ENCODE assay signal across 8 mouse cellular contexts in the genomic region with DNA sequence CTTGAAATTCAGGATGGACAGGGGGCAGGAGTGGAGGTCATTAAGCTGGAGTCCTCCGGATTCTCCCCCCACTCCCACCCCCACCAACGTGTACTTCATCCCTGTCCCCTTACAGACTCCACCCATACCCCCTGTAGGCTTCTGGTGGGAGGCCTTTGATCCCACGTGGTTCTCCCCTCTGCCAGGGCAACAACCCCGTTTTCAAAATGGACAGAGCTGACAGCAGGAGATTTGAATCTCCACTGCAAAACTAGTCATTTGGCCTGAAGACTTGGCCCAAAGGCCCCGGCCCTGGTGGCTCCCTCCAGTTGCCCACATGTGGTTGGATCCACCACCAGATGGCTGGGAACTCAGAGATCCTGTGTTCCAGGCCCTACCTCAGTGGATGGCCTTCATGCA. TPM values are rescaled to one million over a fixed set of nuclear protein-coding genes. Genes with fewer than 3 reads are reported as not detected.
DNase-seq lines count a peak whose midpoint lies in the region; ATAC-seq and TF ChIP-seq lines count a peak whose summit lies in the region.

No protein-coding gene starts in this region.

- H3K36me3 ChIP-seq in heart, embryonic 14.5 days (ENCODE audit: control insufficient read depth, insufficient read depth, low read length) = 0 out of 2 replicates have a peak, but pooled peaks cover 3% of the 10 kb centered on the region
- H3K36me3 ChIP-seq in thymus, adult 2 months (ENCODE audit: control insufficient read depth, insufficient read depth, low read length) = no peaks in the 10 kb centered on the region
- H3K36me3 ChIP-seq in limb, embryonic 10.5 days = no peaks in the 10 kb centered on the region
- H3K36me3 ChIP-seq in midbrain, embryonic 11.5 days (ENCODE audit: control insufficient read depth, insufficient read depth, low read length) = no peaks in the 10 kb centered on the region

- H3K9me3 ChIP-seq in heart, embryonic 14.5 days (ENCODE audit: control insufficient read depth, low read length) = no peaks in the 10 kb centered on the region
- H3K9me3 ChIP-seq in limb, embryonic 10.5 days (replicated peaks) = no peaks in the 10 kb centered on the region
- no peaks in the 10 kb centered on the region for H3K9me3 ChIP-seq in midbrain, embryonic 11.5 days (ENCODE audit: control insufficient read depth, low read length)

- ATAC-seq in heart, embryonic 14.5 days (ENCODE audit: insufficient number of reproducible peaks, insufficient read depth, low FRiP score, low read depth) = no peak
- ATAC-seq in midbrain, embryonic 11.5 days (ENCODE audit: low FRiP score) = no peak

- peaks cover 26 to 33% of the 10 kb centered on the region in 2 experiments for H3K4me1 ChIP-seq in heart, embryonic 14.5 days (ENCODE audit: control insufficient read depth in 2 of 2, insufficient read depth in 2 of 2, low read length in 2 of 2)
- H3K4me1 ChIP-seq in thymus, adult 2 months (replicated peaks; ENCODE audit: control insufficient read depth, insufficient read depth, low read length) = peaks cover 14% of the 10 kb centered on the region
- peaks cover 60% of the 10 kb centered on the region for H3K4me1 ChIP-seq in limb, embryonic 10.5 days
- peaks cover 6% of the 10 kb centered on the region for H3K4me1 ChIP-seq in midbrain, embryonic 11.5 days (ENCODE audit: control insufficient read depth, insufficient read depth, low read length)

- peak overlapping the region; percentile 81 for H3K4me2 ChIP-seq in heart, embryonic 14.5 days (ENCODE audit: low read length)
- no peak overlapping the region for H3K4me2 ChIP-seq in midbrain, embryonic 11.5 days

- no peak for TF ChIP-seq CTCF in thymus, adult 2 months (IDR thresholded peaks at IDR 0.05; ENCODE audit: borderline replicate concordance, control insufficient read depth, extremely low read depth, insufficient read depth, low read length, poor library complexity)

- TF ChIP-seq POLR2A in thymus, adult 2 months (IDR thresholded peaks at IDR 0.05; ENCODE audit: control insufficient read depth, extremely low read depth, insufficient read depth, low read length, poor library complexity) = no peak

- no peaks in the 10 kb centered on the region for H3K27me3 ChIP-seq in heart, embryonic 14.5 days (ENCODE audit: control insufficient read depth, insufficient read depth, low read length)
- no peaks in the 10 kb centered on the region for H3K27me3 ChIP-seq in thymus, adult 2 months (ENCODE audit: control insufficient read depth, insufficient read depth, low read length)
- H3K27me3 ChIP-seq in limb, embryonic 10.5 days (ENCODE audit: low read depth, poor library complexity, severe bottlenecking) = no peaks in the 10 kb centered on the region
- no peaks in the 10 kb centered on the region; the same call in 1 of the 2 replicates for H3K27me3 ChIP-seq in midbrain, embryonic 11.5 days (ENCODE audit: control insufficient read depth, insufficient read depth, low read length)

- H3K27ac ChIP-seq in heart, embryonic 14.5 days (replicated peaks in 1 of 2; ENCODE audit: control insufficient read depth in 1 of 2, insufficient read depth in 1 of 2, low read depth in 2 of 2, low read length in 2 of 2) = peak overlapping the region in 1 of 2 experiments; percentile 88; a peak in 1 of 4 replicates
- peak overlapping the region; percentile 11; the same call in 1 of the 2 replicates for H3K27ac ChIP-seq in thymus, adult 2 months (ENCODE audit: control insufficient read depth, insufficient read depth, low read length)
- peak overlapping the region; percentile 93 for H3K27ac ChIP-seq in limb, embryonic 10.5 days
- no peak overlapping the region for H3K27ac ChIP-seq in midbrain, embryonic 11.5 days (ENCODE audit: low read depth, low read length)

- DNase-seq in heart, postnatal 4 days = no peak
- no peak for DNase-seq in thymus, adult 2 months
- DNase-seq in thymus, postnatal 0 days (ENCODE audit: low spot score) = no peak
- no peak for DNase-seq in limb, embryonic 10.5 days (ENCODE audit: low spot score)
- no peak for DNase-seq in right cerebral cortex, adult 2 months (ENCODE audit: low spot score in 2 of 2)
- DNase-seq in frontal cortex, postnatal 25 days (ENCODE audit: low spot score in 2 of 2) = no peak
- no peak for DNase-seq in midbrain, embryonic 11.5 days (ENCODE audit: low spot score, missing footprints)

- 14% methylated on average over 5 of the region's 5 CpGs for WGBS in heart, embryonic 14.5 days
- 19% methylated on average over 5 of the region's 5 CpGs for WGBS in thymus, adult 2 months
- WGBS in limb, embryonic 10.5 days = 5% methylated on average over 5 of the region's 5 CpGs
- 6% methylated on average over 5 of the region's 5 CpGs for WGBS in midbrain, embryonic 11.5 days

- peak overlapping the region; percentile 96 for H3K9ac ChIP-seq in heart, embryonic 14.5 days (ENCODE audit: low read length)
- H3K9ac ChIP-seq in midbrain, embryonic 11.5 days (ENCODE audit: low read length) = no peak overlapping the region

- H3K4me3 ChIP-seq in heart, embryonic 14.5 days (ENCODE audit: control insufficient read depth in 1 of 2, insufficient read depth in 1 of 2, low read depth in 1 of 2, low read length in 2 of 2) = peak overlapping the region; percentile 82 to 98; a peak in 3 of 4 replicates
- no peak overlapping the region for H3K4me3 ChIP-seq in thymus, adult 2 months (ENCODE audit: control insufficient read depth, insufficient read depth, low read length)
- peak overlapping the region; percentile 85 for H3K4me3 ChIP-seq in limb, embryonic 10.5 days
- H3K4me3 ChIP-seq in midbrain, embryonic 11.5 days (ENCODE audit: low read depth, low read length) = no peak overlapping the region

RNA-seq across cellular contexts. Expression of gene Arhgap23, which starts 1.3 kb away (rescaled TPM):
- polyA plus RNA-seq in heart, embryonic 14.5 days (2014; fragmentation: Nextera tagmentation; extraction: Ambion mirVana) = 7.1 and 8.4 TPM in 2 replicates
- 10 to 100 TPM; 51.0 to 52.3 TPM for total RNA-seq in heart, postnatal 4 days (2021)
- 13.3 and 18.0 TPM in 2 replicates for polyA plus RNA-seq in thymus, adult 2 months (2012; rRNA removed)
- polyA plus RNA-seq in thymus, postnatal 0 days (2015; fragmentation: Nextera tagmentation; extraction: Ambion mirVana) = 1.6 and 2.9 TPM in 2 replicates
- 3.5 and 3.9 TPM in 2 replicates for polyA plus RNA-seq in limb, embryonic 10.5 days (2016; fragmentation: Nextera tagmentation; extraction: Ambion mirVana)
- polyA plus RNA-seq in midbrain, embryonic 11.5 days (2014; fragmentation: Nextera tagmentation; extraction: Ambion mirVana) = 2.5 and 2.8 TPM in 2 replicates

RNA-seq across cellular contexts. Expression of gene Socs7, which starts 54.3 kb away (rescaled TPM):
- 2.2 and 3.6 TPM in 2 replicates for polyA plus RNA-seq in heart, embryonic 14.5 days (2014; fragmentation: Nextera tagmentation; extraction: Ambion mirVana)
- 10 to 100 TPM; 24.2 to 28.9 TPM for total RNA-seq in heart, postnatal 4 days (2021)
- 17.3 and 17.8 TPM in 2 replicates for polyA plus RNA-seq in thymus, adult 2 months (2012; rRNA removed)
- 3.1 and 3.7 TPM in 2 replicates for polyA plus RNA-seq in thymus, postnatal 0 days (2015; fragmentation: Nextera tagmentation; extraction: Ambion mirVana)
- polyA plus RNA-seq in limb, embryonic 10.5 days (2016; fragmentation: Nextera tagmentation; extraction: Ambion mirVana) = 3.5 and 4.4 TPM in 2 replicates
- polyA plus RNA-seq in midbrain, embryonic 11.5 days (2014; fragmentation: Nextera tagmentation; extraction: Ambion mirVana) = 3.4 and 3.7 TPM in 2 replicates

Comparison
In these comparisons a context has a peak if more than half of its experiments do, and no peak if none do; other contexts are left out.
1. H3K4me3 ChIP-seq: peak in heart, embryonic 14.5 days (2 of 2) and limb, embryonic 10.5 days (single experiment); none in thymus, adult 2 months (single experiment) and midbrain, embryonic 11.5 days (single experiment).